Mouse (Mus musculus): ENCODE measurements around the gene Commd1. TPM values are rescaled to one million over a fixed set of nuclear protein-coding genes. Genes with fewer than 3 reads are reported as not detected.
A peak's percentile ranks its signal among the peaks of the same experiment; 100 is the strongest.

Commd1 gene
- total RNA-seq, 4 experiments from 2014 or later = 32.2 to 47.5 (median 36.8) TPM

DNA sequence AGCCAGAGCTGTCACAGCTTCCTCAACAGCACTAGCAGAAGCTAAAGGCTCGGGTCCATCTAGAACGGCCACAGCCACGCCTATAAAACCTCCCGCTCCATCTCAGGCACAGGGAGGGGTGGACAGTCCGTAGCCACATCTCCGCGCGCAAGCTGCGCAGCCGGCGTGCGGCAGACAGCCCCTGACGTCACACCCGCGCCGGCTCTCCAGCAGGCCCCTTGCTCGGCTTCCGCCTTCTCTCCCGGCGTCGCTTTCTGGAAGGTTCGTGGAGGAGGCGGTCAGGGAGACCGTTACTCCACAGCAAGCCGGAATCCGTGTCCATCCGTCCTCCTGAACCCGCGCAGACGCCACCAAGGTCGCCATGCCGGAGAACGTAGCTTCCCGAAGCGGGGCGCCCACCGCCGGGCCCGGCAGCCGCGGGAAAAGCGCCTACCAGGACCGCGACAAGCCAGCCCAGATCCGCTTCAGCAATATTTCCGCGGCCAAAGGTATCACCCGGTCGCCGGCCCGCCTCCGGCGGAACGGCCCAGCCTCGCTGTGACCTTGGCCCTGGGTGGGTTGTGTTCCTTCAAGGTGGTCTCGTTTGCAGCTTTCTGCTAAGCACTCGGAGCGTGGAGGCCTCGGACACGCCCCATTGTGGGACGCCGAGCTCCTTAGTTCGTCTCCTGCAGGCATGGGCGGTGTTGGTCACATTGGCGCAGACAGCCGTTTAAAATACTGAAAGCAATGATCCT, 8.4 kb upstream of the Commd1 start, which contains the start of gene Cct4:
Gene Cct4 (plus strand): TSS at position 127 of the 734 bp plus-strand sequence.
- DNase-seq (ENCODE audit: low spot score in 2 of 2) = peak; percentile 87 to 90

DNA sequence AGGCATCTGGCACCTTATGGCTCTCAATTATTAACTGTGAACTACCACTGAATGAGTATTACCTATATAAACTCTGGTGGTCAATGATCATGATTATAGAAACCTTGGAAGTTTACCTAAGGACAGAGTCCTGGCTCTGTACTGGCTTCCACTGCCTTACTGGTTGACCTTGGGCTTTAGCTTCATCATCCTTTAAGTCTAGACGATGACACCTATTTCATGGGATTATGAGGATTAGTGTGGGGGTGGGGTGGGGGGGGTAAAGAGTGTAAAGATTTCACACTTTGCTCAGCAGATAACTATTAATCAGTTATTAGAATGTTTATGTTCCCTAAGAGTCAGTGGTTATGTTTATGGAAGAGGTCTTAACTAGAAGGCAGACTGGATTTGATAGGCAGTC, 7.6 kb upstream of the Commd1 start:
- DNase-seq (ENCODE audit: low spot score in 2 of 2) = no peak

DNA sequence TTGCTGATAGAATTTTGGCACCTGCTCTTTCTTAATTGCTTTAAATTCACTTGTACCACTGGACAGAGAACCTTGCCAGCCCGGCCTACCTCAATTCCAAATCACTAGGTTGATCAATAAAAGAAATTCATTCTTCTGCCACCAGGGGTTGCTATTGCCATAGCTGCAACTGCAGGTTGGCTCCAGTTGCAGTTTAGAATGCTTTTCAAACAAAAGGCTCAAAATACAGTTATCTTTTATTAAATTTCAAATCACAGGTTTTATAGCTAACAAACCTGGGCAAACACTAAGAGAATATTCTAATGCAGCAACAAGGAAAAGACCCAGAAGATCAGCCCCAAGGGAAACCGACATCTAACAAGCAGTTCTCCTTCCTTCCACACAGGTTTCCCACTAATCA, 5.2 kb upstream of the Commd1 start:
- DNase-seq (ENCODE audit: low spot score in 2 of 2) = no peak

DNA sequence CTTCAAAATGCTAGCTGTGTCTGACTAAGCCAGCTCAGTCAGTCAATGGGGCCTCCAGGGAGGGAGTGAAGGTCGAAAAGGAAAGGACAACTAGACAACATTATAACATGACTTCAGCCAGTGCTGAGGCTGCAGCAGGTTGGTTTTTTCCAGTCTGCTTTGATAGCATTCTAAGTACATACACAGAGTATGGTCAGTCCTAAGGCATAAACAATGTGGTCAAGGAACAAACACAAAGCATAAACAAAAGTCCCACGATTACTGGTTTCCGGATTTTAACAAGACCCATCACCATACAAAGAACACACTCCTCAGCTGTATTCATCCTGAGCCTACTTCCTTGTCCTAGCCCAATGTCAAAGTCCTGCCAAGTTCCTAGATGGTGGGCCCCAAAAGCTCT, 3.3 kb upstream of the Commd1 start:
- no peak for DNase-seq (ENCODE audit: low spot score in 2 of 2)

DNA sequence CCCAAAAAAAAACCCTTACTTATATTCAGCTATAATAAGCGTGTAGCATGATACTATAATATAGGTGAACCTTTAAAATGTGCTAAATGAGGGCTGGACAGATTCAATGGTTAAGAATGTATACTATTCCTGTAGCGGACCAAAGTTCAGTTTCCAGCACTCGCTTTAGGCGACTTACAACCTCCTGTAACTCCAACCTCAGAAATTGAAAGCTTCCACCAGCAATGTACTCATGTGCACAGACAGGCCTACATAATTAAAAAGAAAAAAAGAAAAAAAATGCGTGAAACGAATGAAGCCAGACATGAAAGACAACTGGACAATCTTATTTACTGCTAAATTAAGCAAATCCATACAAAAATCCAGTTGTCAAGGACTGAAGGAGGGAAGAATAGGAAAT, 664 bp upstream of the Commd1 start:
- DNase-seq (ENCODE audit: low spot score in 2 of 2) = no peak

DNA sequence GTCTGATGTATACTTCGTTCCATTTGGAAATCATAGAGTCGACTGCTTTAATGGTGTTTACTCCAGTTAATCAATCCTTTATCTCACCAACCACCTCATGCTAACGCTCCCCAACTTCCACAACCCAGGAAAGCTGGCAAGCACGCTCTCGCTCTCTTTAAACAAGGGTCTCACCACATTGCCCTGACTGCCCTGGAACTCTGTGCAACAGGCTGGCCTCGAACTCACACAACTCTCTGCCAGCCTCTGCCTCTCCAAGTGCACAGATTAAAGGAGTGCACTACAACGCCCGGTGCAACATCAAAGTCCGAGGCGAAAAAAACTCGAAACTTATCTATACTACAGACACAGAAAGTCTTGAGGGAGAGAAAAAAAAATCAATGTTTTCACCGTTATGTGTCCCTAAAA, 635 bp downstream of the Commd1 start:
- DNase-seq (ENCODE audit: low spot score in 2 of 2) = no peak

DNA sequence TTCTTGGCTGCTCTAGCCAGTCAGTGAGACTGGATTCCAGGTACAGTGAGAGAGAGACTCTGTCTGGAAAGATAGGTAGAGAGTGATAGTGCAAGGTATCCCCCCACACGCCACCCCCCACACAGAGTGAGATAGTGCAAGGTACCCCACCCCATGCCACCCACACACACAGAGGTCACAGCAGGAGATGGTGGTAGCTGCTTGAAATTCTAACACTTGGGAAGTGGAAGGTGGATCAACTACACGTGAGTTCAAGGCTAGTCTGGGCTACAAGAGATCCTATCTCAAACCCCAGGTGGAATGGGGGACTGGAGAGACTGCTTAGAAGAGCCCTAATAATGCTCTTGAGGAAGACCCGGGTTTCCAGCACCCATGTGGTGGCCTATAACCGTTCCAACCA, 1.1 kb downstream of the Commd1 start:
- DNase-seq (ENCODE audit: low spot score in 2 of 2) = no peak

DNA sequence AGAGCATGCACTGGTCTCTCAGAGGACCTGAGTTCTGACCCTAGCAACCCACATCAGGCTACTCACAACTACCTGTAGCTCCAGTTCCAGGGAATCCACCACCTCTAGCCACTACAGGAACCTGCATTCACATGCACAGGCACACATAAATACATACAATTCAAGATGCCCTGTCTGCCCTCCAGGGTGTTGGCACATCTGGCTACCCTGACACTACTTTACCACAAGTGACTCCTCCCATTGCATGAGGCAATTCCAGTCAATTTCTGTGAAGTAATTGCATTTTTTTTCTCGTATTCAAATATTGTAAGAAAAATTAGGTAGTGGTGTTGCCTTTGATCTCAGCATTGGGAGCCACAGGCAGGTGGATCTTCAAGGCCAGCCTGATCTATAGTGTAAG, 3.0 kb downstream of the Commd1 start:
- DNase-seq (ENCODE audit: low spot score in 2 of 2) = no peak

DNA sequence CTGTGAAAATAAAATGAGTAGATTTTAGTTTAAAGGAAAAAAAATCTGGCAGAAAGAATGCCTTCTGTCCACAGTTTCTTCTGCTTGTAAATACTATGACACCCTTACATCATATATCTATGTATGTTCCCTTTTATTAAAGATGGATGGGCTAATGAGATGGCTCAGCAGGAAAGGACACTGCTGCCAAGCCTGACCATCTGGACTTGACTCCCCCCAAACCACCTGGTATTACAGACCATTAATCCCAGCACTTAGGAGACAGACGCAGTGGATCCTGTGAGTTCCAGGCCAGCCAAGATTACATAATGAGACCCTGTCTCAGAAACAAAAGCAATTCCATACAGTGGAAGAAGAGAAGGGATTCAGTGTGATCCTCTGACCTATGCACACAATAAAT, 3.5 kb downstream of the Commd1 start:
- no peak for DNase-seq (ENCODE audit: low spot score in 2 of 2)

DNA sequence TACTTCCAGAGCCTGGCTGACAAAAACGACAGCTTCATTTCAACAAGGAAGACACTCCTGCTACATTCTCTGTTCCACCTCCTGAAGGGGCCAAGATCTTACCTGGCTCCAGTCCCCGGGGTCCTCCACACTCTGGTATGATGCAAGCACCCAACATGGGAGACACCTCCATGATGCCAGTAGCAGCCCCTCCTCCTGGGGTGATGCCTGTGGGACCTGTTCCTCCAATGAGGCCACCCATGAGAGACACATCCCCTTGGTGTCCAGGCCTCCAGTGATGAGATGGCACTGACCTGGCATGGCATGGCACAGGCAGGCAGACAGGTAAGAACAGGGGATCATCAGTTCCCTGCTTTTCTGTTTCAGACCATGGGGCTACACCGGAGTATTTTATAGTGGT, 4.0 kb downstream of the Commd1 start:
- no peak for DNase-seq (ENCODE audit: low spot score in 2 of 2)

DNA sequence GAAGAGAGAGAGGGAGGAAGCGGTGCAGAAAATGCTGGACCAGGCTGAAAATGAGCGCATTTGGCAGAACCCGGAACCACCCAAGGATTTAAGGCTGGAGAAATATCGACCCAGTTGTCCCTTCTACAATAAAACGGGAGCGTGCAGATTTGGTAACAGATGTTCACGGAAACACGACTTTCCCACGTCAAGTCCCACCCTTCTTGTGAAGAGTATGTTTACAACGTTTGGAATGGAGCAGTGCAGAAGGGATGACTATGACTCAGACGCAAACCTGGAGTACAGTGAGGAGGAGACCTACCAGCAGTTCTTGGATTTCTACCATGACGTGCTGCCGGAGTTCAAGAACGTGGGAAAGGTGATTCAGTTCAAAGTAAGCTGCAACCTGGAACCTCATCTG, 8.6 kb downstream of the Commd1 start:
- no peak for DNase-seq (ENCODE audit: low spot score in 2 of 2)

DNA sequence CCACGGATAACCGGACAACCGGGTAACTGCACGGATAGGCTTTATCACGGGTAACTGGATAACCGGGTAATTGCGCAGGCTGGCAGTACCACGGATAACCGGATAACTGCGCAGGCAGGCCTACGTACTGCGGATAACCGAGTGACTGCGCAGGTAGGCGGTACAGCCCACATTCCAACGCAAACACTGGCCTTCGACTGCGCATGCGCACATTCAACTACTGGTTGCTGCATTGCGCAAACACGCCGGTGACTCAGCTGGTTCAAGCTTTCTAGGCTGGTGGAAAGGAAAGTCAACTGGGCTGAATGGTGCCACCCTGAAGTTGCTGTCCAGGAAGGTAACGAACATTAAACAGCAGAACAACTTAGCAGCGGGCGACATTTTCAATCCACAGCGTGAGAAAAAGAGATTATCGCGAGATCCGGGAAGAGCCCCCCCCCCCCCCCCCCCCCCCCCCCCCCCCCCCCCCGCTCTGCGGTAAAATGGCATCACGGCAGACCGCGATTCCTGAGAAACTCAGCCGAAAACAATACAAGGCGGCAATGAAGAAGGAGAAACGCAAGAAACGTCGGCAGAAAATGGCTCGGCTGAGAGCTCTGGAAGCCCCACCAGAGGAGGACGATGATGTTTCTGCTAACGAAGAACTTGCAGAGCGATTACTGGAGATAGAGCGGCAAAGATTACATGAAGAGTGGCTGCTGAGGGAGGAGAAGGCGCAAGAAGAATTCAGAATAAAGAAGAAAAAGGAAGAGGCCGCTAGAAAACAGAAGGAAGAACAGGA, 9.2 kb downstream of the Commd1 start:
- peak; percentile 76 to 80 for DNase-seq (ENCODE audit: low spot score in 2 of 2)

DNA sequence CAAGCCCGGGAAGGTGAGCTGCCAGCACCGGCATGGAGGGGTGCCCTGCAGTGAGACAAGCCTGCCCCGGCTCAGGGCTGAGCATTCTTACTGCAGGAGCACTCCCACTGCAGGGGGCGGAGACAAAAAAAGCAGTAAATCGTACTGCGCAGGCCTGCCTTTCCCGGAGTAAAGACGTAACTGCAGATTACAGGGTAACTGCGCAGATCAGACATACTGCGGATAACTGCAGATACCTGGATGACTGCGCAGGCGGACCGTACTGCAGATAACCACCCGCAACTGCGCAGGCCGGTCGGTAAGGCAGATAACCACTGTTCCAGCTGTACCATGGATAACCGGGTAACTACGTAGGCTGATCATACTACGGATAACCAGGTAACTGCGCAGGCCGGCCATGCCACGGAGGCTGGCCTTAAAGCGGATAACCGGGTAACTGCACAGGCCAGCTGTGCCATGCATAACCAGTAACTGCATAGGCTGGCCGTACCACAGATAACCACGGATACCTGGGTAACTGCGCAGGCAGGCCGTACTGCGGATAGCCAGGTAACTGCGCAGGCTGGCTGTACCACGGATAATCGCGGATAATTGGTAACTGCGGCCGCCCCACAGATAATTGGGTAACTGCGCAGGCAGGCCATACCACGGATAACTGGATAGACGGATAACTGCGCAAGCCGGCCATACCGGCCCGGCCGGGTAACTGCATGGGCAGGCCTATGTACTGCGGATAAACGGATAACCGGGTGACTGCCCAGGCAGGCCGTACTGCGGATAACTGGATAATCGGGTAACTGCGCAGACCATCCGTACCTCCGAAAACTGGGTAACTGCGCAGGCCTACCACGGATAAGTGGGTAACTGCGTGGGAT, 10.1 kb downstream of the Commd1 start, which contains the start of gene Zrsr1:
Gene Zrsr1 (plus strand): TSS at position 171 of the 875 bp plus-strand sequence.
- peak; percentile 56 to 81 for DNase-seq (ENCODE audit: low spot score in 2 of 2)

DNA sequence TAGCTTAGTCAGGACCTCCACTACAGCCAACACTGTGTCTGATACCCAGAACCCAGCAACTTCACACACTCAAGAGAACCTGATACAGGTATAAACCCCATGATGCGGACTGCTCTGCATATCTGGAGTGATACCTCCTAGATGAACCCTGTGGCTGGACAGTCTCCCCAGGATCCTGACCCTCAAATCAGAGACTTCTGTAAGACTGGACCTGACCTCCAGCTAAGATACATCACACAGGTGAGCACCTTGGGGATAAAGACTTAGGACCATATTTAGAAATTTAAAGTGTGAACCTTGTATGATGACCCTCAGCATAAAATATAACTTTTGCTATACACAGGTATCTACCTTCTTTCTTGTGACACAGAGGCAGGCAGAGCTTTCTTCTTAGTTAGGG, 11.6 kb downstream of the Commd1 start:
- DNase-seq (ENCODE audit: low spot score in 2 of 2) = no peak

DNA sequence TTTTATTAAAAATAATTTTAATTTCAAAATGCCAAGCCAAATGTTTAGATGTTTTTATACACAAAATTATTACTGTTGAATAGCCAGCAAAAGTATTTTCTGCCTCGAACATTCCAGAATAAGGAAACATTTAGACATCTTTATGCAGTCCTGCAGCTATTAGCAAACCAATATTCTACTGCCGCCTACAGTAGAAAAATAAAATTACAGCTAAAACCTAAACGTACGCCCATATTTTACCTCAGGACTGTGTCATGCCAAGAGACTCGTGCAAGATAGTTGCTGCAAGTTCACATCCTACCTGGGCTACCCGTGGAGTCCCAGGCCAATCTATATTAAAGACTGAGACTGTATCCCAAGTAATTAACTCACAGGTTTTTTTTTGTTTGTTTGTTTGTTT, 12.7 kb downstream of the Commd1 start:
- no peak for DNase-seq (ENCODE audit: low spot score in 2 of 2)

DNA sequence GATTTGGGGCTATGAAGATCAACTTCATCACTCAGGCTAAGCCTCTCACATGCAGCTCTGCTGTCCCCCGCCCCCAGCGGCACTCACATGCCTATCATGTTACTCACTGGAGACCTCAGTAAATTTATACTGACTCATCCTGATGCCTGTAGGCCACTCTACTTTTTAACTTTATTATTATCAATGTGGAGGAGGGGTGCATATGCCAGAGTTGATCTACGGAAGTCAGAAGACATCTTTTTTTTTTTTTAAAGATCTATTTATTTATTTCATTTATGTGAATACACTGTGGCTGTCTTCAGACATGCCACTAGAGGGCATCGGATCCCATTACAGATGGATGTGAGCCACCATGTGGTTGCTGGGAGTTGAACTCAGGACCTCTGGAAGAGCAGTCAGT, 16.7 kb downstream of the Commd1 start:
- DNase-seq (ENCODE audit: low spot score in 2 of 2) = no peak

DNA sequence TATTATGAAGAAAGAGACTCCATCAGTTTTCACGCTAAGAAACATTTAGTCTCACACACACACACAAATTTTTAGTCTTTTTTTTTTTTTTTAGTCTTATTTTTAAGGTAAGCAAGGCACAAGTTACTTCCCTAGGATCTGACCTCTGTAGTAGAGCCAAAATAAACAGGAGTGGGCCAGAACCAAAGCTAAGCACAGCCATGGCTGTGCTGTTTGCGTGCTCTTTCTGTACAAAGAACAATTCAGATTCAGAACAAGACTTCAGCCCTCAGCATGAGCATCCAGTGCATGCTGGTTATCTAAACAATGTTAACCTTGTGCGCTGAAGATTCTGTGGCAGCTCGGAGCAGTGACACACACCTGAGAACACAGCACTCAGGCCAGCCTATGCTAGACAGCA, 17.8 kb downstream of the Commd1 start:
- DNase-seq (ENCODE audit: low spot score in 2 of 2) = no peak

DNA sequence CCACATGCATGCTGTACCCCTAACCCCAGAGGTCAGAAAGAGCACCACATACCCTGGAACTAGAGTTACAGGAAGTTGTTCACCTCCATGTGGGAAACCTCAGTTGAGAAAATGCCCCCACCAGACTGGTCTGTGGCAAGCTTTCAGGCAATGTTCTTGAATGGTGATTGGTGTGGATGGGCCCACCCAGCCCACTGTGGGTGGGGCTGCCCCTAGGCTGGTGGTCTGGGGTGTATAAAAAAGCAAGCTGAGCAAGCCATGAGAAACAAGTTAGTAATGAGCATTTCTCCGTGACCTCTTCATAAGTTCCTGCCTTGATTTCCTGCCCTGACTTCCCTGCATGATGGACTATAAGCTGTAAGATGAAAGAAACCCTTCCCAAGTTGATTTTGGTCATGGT, 20.1 kb downstream of the Commd1 start:
- no peak for DNase-seq (ENCODE audit: low spot score in 2 of 2)

DNA sequence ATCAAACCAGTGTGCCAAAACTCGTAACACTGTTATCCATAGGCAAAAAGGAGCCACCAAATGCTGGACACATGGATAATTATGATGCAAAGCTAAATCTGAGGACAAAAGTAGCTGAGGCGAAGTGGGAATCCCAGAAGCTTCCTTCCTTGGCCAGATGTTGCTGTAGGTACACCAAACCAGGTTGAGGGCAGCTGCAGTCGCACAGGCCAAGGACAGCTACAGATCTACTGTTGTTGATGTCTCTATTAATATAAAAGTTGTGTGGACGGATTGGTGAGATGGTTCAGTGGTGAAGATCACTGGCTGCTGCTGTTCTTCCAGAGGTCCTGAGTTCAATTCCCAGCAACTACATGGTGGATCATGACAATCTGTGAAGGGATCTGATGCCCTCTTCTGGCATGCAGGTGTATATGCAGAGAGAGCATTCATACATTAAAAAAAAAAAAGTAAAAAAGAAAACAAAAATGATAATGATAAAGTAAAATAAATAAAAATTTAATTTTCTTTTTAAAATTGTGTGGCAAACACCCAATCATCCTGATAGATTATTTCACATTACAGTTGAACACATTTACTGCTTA, 24.3 kb downstream of the Commd1 start:
- no peak for DNase-seq (ENCODE audit: low spot score in 2 of 2)

DNA sequence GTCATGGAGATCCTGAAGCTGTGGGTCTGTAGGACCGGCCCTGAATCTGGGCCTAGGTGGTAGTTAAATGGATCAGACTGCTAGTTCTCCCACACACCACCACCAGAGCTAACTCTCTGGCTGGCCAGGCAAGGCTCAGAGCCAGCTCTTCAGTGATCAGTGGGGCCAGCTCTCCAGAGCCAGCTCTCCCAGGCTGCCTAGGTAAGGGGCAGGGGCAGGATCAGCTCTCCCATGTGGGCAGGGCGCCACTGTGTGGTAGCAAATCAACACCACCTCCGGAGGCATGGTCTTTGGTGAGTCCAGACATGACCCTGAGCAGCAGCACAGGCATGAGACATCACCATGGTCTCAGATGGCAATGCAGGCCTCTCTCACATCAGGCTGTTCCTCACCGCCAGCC, 25.4 kb downstream of the Commd1 start:
- DNase-seq (ENCODE audit: low spot score in 2 of 2) = no peak

DNA sequence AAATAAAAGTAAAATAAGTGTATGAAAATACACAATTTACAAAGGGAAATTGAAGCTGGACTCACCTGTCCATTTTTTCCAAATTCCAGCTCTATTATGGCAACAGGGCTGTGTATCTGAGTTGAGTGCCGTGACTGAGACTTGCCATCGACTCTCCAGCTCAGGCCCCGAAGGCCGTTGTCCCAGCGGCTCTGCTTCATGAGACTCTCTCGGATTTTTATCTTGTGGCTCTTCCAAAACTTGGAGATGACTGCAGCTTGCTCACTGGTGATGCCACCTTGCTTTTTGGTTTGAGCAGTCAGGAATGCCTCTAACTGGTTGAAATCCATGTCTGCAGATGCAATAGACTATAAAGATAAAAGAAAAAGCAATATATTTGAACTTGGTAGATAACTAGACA, 25.8 kb downstream of the Commd1 start:
- DNase-seq (ENCODE audit: low spot score in 2 of 2) = no peak

DNA sequence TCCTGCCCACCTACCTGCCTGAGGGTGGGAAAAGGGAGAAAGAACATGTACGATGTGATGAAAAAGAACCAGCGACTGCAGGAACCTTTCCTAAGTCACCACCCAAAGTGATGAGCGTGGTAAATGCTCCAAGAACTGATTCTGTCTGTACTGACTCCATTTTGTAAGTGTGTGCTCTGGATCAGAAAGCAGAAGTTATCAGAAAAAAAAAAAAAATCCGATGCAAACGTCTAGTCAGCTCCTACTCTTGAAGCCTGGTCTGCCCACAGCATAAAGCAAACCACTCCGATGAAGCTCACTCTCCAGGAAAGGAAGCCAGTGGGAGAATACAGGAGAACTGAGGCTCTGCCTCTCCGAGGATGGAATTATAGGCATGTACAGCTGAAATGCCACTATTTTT, 29.5 kb downstream of the Commd1 start:
- no peak for DNase-seq (ENCODE audit: low spot score in 2 of 2)

Data from left cerebral cortex, adult 8-10 months (tissue).